Mouse (Mus musculus) left cerebral cortex, postnatal 25 days (tissue): ENCODE results near the gene Pik3r2. TPM values are rescaled to one million over a fixed set of nuclear protein-coding genes. Genes with fewer than 3 reads are reported as not detected.
A peak's percentile ranks its signal among the peaks of the same experiment; 100 is the strongest.

Source experiments
- DNase-seq, 2 experiments: peaks; one replicate each; pipeline ENCODE4 v3.0.0; 2022; ENCODE audit warnings: low spot score in 2 of 2, mixed read lengths in 1 of 2
- intact Hi-C: fragments of 180-260 bp; cut with DNase I; formaldehyde crosslinking; loops from one replicate; pipeline ENCODE4 v1.15.1; 2025
- total RNA-seq, 2 experiments: library from RNA; stranded (reverse); gene quantifications; 2 replicates each; pipeline ENCODE4 v1.2.3; 2021

The Pik3r2 gene
- total RNA-seq, 2 experiments from 2014 or later: 150 to 152 TPM

DNA sequence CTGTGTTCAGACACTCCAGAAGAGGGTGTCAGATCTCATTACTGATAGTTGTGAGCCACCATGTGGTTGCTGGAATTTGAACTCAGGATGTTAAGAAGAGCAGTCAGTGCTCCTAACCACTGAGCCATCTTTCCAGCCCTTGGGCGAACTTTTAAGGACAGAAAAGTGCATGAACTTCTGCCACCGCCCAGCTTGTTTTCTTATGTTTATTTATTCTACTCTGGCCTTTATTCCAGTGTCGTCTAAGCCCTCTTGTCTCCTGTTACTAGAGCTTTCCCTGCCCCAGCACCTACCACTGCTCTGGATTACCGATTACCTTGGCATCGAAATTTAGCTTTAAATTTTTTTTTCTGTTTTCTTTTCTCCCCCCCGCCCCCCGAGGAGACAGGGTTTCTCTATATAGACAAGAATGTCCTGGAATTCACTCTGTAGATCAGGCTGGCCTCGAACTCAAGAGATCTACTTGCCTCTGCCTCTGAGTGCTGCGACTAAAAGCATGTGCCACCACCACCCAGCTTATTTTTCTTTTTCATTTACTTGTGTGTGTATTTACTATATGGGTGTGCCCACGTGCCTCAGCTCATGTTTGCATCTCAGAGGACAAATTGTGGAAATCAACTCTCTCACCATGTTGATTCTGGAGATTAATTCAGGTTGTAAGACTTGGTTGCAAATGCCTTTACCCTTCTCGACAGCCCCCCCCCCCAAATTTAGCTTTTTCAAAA is 26.4 kb upstream of the Pik3r2 start:
- DNase-seq: no peak
- intact Hi-C loops: no loop called here

GRCm38 (mm10) chr8:70801830-70802229 is 25.3 kb upstream of the Pik3r2 start:
- DNase-seq: no peak
- intact Hi-C loops: loop anchor here (2.0 kb wide), 1 partner anchor 49 kb away; no protein-coding TSS in a partner anchor

- intact Hi-C loops: loop anchor here (2.0 kb wide), 1 partner anchor 48 kb away; no protein-coding TSS in a partner anchor
Measured at GRCm38 (mm10) chr8:70801156-70801555, 24.6 kb upstream of the Pik3r2 start.

DNA sequence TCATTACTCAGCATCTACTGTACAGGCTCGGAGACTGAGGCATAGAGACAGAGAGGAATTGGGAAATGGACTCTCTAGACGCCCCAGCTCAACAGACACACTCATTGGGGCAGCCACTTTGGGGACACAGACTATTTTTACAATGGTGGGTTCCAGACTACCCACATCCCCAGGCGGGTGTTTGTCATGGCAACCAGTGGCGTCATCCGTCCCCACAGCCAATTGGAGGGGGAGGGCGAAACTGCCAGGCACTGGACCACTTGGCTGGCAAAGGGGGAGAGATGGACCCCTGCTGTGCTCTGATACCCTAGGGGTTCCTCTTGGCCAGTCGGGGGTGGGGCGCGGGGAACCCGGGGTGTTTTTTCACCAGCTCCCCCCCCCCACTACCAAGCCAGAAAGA is 24.1 kb upstream of the Pik3r2 start:
- intact Hi-C loops: loop anchor here (2.0 kb wide), 1 partner anchor 48 kb away; no protein-coding TSS in a partner anchor
- peak in 1 of 2 experiments; percentile 92 for DNase-seq

More at GRCm38 (mm10) chr8:70801156-70801555, 24.6 kb upstream of the Pik3r2 start:
- DNase-seq: peak; percentile 76 to 95

DNA sequence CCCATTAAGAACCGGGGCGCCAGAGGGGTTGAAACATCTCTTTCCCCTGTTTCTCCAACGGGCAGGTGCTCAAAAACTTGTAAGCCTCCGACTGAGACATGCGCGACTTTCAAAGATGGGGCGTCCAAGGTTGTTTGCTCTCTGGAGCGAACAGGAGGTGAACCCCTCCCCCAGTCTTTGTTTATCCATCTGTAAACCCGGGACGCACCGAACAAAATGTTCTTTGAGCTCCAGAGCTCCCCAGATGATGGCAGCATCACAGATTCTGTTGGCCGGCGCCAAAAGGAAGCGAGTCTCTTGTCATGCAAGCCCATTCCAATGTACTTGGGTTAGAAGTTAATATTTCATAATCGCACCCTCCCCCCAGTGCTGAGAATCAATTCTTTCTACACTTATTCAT is 21.8 kb upstream of the Pik3r2 start:
- no peak for DNase-seq
- intact Hi-C loops: no loop called here

DNA sequence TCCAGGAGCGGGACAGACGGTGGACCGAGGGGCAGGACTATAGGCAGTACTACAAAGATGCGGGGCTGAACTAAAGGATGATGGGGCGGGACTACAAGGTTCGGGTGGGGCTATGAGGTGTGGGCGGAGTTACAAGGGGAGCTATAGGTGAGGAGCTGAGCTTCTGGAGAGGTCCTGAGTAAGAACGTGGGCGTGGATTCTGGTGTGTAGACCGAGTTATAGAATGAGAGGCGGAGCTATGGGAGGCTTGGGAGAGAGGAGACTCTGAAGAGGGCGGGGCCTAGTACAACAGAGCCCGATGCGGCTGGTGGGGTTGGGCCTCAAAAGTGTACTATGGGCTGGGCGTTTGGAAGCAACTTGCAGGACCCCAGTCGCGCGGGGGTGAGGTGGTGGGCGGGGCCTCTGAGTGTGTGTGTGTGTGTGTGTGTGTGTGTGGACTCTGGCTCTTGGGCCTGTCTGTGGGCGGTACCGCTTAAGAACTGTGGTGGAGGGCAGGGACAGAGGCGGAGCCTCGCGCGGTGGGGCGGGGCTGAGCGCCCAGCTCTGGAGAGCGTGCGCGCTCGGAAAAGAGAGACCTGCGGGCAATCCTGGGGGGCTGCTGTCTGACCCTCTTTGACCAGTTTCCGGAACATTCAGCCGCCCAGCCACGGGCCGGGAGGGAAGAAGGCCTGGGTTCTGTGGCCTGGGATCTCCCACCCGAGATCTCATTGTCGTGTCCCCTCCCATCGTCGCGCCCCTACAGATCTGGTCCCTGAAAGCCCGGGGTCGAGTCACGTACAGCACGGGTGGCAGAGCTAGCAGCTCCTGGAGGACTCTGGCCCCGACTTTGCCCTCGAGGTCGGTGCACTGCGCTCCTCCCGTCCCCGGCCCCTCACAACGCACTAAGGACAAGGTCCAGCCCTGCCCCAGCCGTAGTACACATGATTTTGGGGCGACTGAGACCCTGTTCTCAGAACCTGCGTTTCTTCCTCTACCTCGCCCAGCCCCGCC is 20.9 kb upstream of the Pik3r2 start:
- intact Hi-C loops: loop anchor here (2.0 kb wide), 1 partner anchor 37 kb away; the partner anchor contains the start of gene Mpv17l2

GRCm38 (mm10) chr8:70796403-70797080 is 20.0 kb upstream of the Pik3r2 start:
- intact Hi-C loops: loop anchor here (2.0 kb wide), 1 partner anchor 36 kb away; the partner anchor contains the start of gene Mpv17l2
- no peak for DNase-seq

More for the DNA sequence above, 20.9 kb upstream of the Pik3r2 start:
- DNase-seq: peak; percentile 87 to 95

DNA sequence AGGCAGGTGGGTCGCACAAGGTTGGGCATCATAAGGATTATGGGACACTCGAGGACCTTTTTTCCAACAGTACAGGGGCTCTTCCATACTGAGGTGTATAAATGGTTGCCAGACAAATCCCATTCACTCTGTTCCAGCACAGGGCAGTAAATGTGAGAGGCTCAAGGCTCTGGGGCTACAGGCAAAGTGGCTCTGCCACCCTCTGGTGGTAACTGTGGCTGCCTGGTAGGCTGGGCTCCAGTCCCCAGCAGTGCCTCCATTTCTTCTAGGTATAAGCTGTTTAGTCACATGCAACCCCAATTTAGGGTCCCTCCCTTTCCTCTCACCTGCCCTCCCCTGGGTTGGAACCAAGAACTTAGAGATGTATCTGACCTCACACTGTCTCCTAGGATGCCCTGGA is 18.9 kb upstream of the Pik3r2 start:
- no peak for DNase-seq
- intact Hi-C loops: no loop called here

GRCm38 (mm10) chr8:70794215-70794614 is 17.7 kb upstream of the Pik3r2 start:
- intact Hi-C loops: no loop called here
- no peak for DNase-seq

- intact Hi-C loops: no loop called here
- no peak for DNase-seq
Measured at GRCm38 (mm10) chr8:70792700-70793099, 16.2 kb upstream of the Pik3r2 start.

- DNase-seq: peak; percentile 97
- intact Hi-C loops: no loop called here
Measured at GRCm38 (mm10) chr8:70791975-70792691, 15.6 kb upstream of the Pik3r2 start.

- DNase-seq: no peak
Measured at GRCm38 (mm10) chr8:70791294-70791701, 14.8 kb upstream of the Pik3r2 start.

GRCm38 (mm10) chr8:70790846-70791245 is 14.3 kb upstream of the Pik3r2 start:
- intact Hi-C loops: no loop called here
- DNase-seq: peak in 1 of 2 experiments; percentile 70

More at GRCm38 (mm10) chr8:70791294-70791701, 14.8 kb upstream of the Pik3r2 start:
- intact Hi-C loops: no loop called here

DNA sequence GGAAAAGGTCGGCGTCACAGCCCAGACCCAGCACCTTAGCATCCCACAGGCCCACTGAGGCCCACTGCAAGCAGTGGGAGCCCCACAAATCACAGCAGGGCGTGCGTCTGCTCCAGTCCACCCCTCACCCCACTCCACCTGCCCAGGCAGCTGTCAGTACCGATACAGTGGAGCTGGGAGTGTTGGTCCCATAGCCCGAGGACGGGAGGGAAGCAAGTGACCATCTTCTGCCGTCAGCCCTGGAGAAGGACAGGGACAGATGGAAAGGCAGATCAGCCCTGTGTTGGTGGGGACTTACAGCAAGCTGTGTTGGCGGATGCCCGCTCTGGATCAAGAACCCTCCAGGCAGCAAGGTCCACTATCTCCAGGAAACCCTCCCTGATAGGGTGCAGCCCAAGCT is 12.5 kb upstream of the Pik3r2 start:
- DNase-seq: no peak
- intact Hi-C loops: no loop called here

- no peak for DNase-seq
- intact Hi-C loops: no loop called here
Measured at GRCm38 (mm10) chr8:70787941-70788667, 11.6 kb upstream of the Pik3r2 start.

DNA sequence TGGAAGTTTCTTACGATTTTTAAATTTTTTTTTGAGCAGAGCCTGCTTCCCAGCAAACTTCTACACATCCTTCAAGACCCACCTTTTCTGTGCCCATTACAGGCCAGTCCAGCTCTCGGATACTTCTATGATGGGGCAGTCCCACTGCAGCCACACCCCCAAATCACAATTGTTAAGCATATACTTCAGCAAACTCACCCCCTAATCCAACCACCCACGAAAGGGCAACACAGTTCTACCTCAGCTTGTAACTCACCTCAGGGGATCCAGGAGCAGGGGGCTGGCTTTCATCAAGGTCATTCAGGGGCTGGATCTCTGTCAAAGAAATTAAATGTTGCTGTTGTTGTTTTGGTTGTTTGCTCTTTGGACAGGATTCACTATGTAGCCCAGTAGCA is 10.5 kb upstream of the Pik3r2 start:
- intact Hi-C loops: no loop called here

GRCm38 (mm10) chr8:70786291-70787050 is 10.0 kb upstream of the Pik3r2 start:
- DNase-seq: no peak
- intact Hi-C loops: no loop called here

More for the DNA sequence above, 10.5 kb upstream of the Pik3r2 start:
- no peak for DNase-seq
